Mouse (Mus musculus) thymus, postnatal 0 days (tissue): ENCODE results near the gene Abhd17b. TPM values are rescaled to one million over a fixed set of nuclear protein-coding genes. Genes with fewer than 3 reads are reported as not detected.

Experiments used
- DNase-seq: peaks from one replicate; pipeline ENCODE4 v3.0.0-alpha.2; 2015; ENCODE audit warnings: low spot score
- polyA plus RNA-seq: library from polyadenylated mRNA; unstranded; fragments of >200 nt; fragmentation: Nextera tagmentation; extraction: Ambion mirVana; gene quantifications from 2 replicates; pipeline ENCODE4 v1.2.1, GENCODE M21; 2015

Gene Abhd17b
- polyA plus RNA-seq, 1 experiment from 2014 or later: 34.9 TPM

DNA sequence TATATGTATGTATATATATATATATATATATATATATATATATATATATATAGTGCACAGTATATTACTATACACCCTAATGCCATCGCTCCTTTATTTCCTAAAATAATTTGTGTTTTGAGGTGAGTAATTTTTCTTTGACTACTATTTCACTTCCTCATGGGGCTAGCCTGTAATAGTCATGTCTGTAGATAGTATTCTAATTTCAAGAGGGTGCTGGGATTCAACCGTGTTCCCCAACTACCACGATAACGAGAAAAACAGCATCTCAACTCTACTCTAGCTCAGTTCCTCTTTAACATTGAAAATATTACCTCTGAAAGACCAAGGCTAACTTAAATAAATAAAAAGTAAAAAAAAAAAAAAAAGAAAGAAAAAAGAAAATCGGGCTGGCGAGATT, 75.4 kb downstream of the Abhd17b start:
- DNase-seq: no peak

DNA sequence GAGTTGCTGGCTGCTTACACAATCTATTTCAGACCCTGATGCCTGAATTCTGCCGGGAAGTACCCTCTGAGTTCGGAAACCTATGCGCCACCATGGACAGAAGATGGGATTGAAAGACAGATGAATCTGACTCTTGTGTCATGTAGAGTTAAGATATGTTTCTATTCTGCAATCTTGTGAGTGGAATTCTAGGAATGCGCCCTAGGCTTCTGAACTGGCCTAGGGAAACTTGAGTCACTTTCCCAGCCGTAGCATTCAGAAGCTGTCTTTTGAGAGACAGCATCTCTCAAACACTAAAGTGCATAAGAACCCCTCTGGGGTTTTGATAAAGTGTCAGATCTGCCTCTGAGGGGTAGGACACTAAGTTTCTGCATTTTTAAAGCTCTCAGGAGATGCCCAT, 78.9 kb downstream of the Abhd17b start:
- DNase-seq: no peak

DNA sequence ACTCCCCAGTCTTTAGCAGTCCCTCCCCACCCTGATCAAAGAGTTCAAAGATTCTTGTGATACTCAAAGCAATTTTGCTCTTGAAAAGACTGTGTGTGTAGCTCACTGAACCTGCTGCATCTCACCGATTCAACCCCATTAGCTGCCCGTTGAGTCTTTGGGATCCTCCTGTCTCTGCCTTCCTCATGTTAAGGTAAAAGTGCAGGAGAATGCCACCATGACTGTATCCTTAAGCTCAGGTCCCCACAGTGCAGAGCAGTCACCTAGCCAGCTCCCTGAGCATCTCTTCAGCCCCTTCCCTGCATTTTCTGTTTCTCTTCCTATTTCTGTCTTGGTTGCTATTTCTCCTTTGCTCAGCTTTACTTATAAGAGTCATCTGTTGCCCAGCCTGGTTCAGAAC, 80.2 kb downstream of the Abhd17b start:
- no peak for DNase-seq

DNA sequence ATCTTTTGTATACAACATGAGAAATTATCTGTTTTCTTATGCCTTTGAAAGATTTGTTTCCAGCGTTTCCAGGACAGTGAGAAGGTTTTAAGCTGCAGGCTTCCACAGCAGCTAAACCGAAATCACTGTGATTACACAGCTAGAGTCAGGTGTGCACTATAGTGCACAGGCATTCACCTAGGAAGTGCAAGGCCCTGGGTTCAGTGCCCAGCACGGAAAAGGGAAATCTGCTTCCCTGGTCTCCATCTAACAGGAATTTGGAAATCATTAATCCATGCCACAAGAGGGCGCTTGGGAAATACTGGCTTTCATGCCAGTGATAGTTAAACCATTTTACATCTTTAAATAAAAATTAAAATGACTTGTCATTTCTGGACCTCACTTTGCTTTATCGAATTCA, 81.1 kb downstream of the Abhd17b start:
- no peak for DNase-seq

Other genes starting within 250 kb of the Abhd17b start
- gene Gda, start 179.7 kb upstream of the Abhd17b start, polyA plus RNA-seq: 0.60 and 0.91 TPM in 2 replicates
- 51.5 and 53.3 TPM in 2 replicates for gene 1110059E24Rik, start 209 bp upstream of the Abhd17b start, polyA plus RNA-seq
- gene Cemip2, start 125.2 kb downstream of the Abhd17b start, polyA plus RNA-seq: 4.7 and 5.6 TPM in 2 replicates